Mouse (Mus musculus) limb, embryonic 10.5 days (tissue): ENCODE results near the gene Phldb1. TPM values are rescaled to one million over a fixed set of nuclear protein-coding genes. Genes with fewer than 3 reads are reported as not detected.
A peak's percentile ranks its signal among the peaks of the same experiment; 100 is the strongest.

Experiments
- DNase-seq: peaks from one replicate; pipeline ENCODE4 v3.0.0-alpha.2; 2017; ENCODE audit warnings: low spot score
- H3K27ac ChIP-seq: fragments of 300-500 bp; sonication (generic); 2 replicates; pipeline ENCODE4 v1.5.1; 2016; ENCODE audit warnings: mild to moderate bottlenecking
- H3K27me3 ChIP-seq: fragments of 300-500 bp; sonication (generic); 2 replicates; pipeline ENCODE4 v1.6.1; 2016; ENCODE audit warnings: low read depth, mild to moderate bottlenecking; ENCODE audit not compliant: poor library complexity, severe bottlenecking
- H3K36me3 ChIP-seq: fragments of 300-500 bp; sonication (generic); 2 replicates; pipeline ENCODE4 v1.6.1; 2016; ENCODE audit warnings: mild to moderate bottlenecking, moderate library complexity
- H3K4me1 ChIP-seq: fragments of 300-500 bp; sonication (generic); 2 replicates; pipeline ENCODE4 v1.6.1; 2016
- H3K4me3 ChIP-seq: fragments of 300-500 bp; sonication (generic); 2 replicates; pipeline ENCODE4 v1.5.1; 2016; ENCODE audit warnings: mild to moderate bottlenecking, moderate library complexity
- H3K9me3 ChIP-seq: fragments of 300-500 bp; sonication (generic); replicated peaks from 2 replicates; pipeline ENCODE4 v1.6.1; 2016; ENCODE audit warnings: mild to moderate bottlenecking
- WGBS: fragments of 180-500 bp; shearing (Covaris S2); methylation state at CpG from one replicate; pipeline ENCODE4 v1.1.7; 2016; 5-methylcytosine and 5-hydroxymethylcytosine counted together
- polyA plus RNA-seq: library from polyadenylated mRNA; unstranded; fragments of >200 nt; fragmentation: Nextera tagmentation; extraction: Ambion mirVana; gene quantifications from 2 replicates; pipeline ENCODE4 v1.2.1, GENCODE M21; 2016

The Phldb1 gene
- polyA plus RNA-seq, 1 experiment from 2014 or later = 55.9 TPM

GRCm38 (mm10) chr9:44713080-44713479 is 21.9 kb downstream of the Phldb1 start:
- Histone ChIP-seq H3K4me3 (no peak overlapping the region), H3K36me3 (peaks cover 96% of the 10 kb centered on the region), H3K27me3 (peaks cover 2% of the 10 kb centered on the region; the same call in 1 of the 2 replicates), H3K9me3 (no peaks in the 10 kb centered on the region), H3K27ac (no peak overlapping the region), H3K4me1 (peaks cover 20% of the 10 kb centered on the region)
- DNase-seq = no peak
- 86% methylated on average over 6 of the region's 6 CpGs for WGBS

- H3K9me3 ChIP-seq = no peaks in the 10 kb centered on the region
- no peak for DNase-seq
- H3K27me3 ChIP-seq = peaks cover 14% of the 10 kb centered on the region
- H3K4me3 ChIP-seq = no peak overlapping the region
- H3K27ac ChIP-seq = no peak overlapping the region
- H3K4me1 ChIP-seq = peaks cover 23% of the 10 kb centered on the region
- H3K36me3 ChIP-seq = peaks cover 96% of the 10 kb centered on the region
- 61% methylated on average over 17 of the region's 17 CpGs for WGBS
Observed at GRCm38 (mm10) chr9:44711602-44712001, 23.4 kb downstream of the Phldb1 start.

- Histone ChIP-seq H3K27ac (no peak overlapping the region), H3K9me3 (no peaks in the 10 kb centered on the region), H3K36me3 (peaks cover 96% of the 10 kb centered on the region), H3K27me3 (peaks cover 14% of the 10 kb centered on the region), H3K4me3 (no peak overlapping the region), H3K4me1 (peaks cover 23% of the 10 kb centered on the region)
- DNase-seq = no peak
- 88% methylated on average over 5 of the region's 5 CpGs for WGBS
Observed at GRCm38 (mm10) chr9:44710213-44710612, 24.8 kb downstream of the Phldb1 start.

- no peaks in the 10 kb centered on the region for H3K9me3 ChIP-seq
- peaks cover 23% of the 10 kb centered on the region for H3K4me1 ChIP-seq
- peaks cover 14% of the 10 kb centered on the region for H3K27me3 ChIP-seq
- H3K4me3 ChIP-seq = peak overlapping the region; percentile 53; the same call in 1 of the 2 replicates
- peak; percentile 57 for DNase-seq
- H3K36me3 ChIP-seq = peaks cover 96% of the 10 kb centered on the region
- WGBS = 43% methylated on average over 2 of the region's 2 CpGs
- 0 out of 2 replicates have a peak overlapping the region, but pooled peaks have one; percentile 85 for H3K27ac ChIP-seq
Observed at GRCm38 (mm10) chr9:44709600-44709999, 25.4 kb downstream of the Phldb1 start.

GRCm38 (mm10) chr9:44708925-44709324 is 26.1 kb downstream of the Phldb1 start:
- peaks cover 14% of the 10 kb centered on the region for H3K27me3 ChIP-seq
- DNase-seq = peak; percentile 49
- peaks cover 96% of the 10 kb centered on the region for H3K36me3 ChIP-seq
- 13% methylated on average over 6 of the region's 6 CpGs for whole genome bisulfite sequencing
- H3K9me3 ChIP-seq = no peaks in the 10 kb centered on the region
- peak overlapping the region; percentile 85 for H3K27ac ChIP-seq
- H3K4me3 ChIP-seq = peak overlapping the region; percentile 53
- peaks cover 23% of the 10 kb centered on the region for H3K4me1 ChIP-seq

GRCm38 (mm10) chr9:44708429-44708765 is 26.6 kb downstream of the Phldb1 start:
- Histone ChIP-seq H3K27me3 (peaks cover 14% of the 10 kb centered on the region), H3K27ac (peak overlapping the region; percentile 85), H3K4me3 (peak overlapping the region; percentile 53), H3K36me3 (peaks cover 96% of the 10 kb centered on the region), H3K4me1 (peaks cover 23% of the 10 kb centered on the region), H3K9me3 (no peaks in the 10 kb centered on the region)
- peak; percentile 83 for DNase-seq
- WGBS = 3% methylated on average over 23 of the region's 24 CpGs

GRCm38 (mm10) chr9:44707749-44708428 is 27.1 kb downstream of the Phldb1 start:
- H3K27ac ChIP-seq = peak overlapping the region; percentile 85
- no peaks in the 10 kb centered on the region for H3K9me3 ChIP-seq
- WGBS = 14% methylated on average over 28 of the region's 28 CpGs
- H3K36me3 ChIP-seq = peaks cover 96% of the 10 kb centered on the region
- peaks cover 14% of the 10 kb centered on the region for H3K27me3 ChIP-seq
- peaks cover 23% of the 10 kb centered on the region for H3K4me1 ChIP-seq
- H3K4me3 ChIP-seq = peak overlapping the region; percentile 53
- peak; percentile 47 for DNase-seq

- no peaks in the 10 kb centered on the region for H3K4me1 ChIP-seq
- H3K27ac ChIP-seq = no peak overlapping the region
- H3K27me3 ChIP-seq = no peaks in the 10 kb centered on the region
- 89% methylated on average over 5 of the region's 5 CpGs for WGBS
- H3K9me3 ChIP-seq = no peaks in the 10 kb centered on the region
- H3K4me3 ChIP-seq = no peak overlapping the region
- H3K36me3 ChIP-seq = peaks cover 100% of the 10 kb centered on the region
- DNase-seq = no peak
Observed at GRCm38 (mm10) chr9:44699730-44700129, 35.3 kb downstream of the Phldb1 start.

GRCm38 (mm10) chr9:44699196-44699595 is 35.8 kb downstream of the Phldb1 start:
- Histone ChIP-seq H3K27me3 (no peaks in the 10 kb centered on the region), H3K4me3 (no peak overlapping the region), H3K27ac (no peak overlapping the region), H3K4me1 (no peaks in the 10 kb centered on the region), H3K9me3 (no peaks in the 10 kb centered on the region), H3K36me3 (peaks cover 100% of the 10 kb centered on the region)
- DNase-seq = no peak
- 91% methylated on average over 10 of the region's 10 CpGs for WGBS

- Histone ChIP-seq H3K9me3 (no peaks in the 10 kb centered on the region), H3K36me3 (peaks cover 100% of the 10 kb centered on the region), H3K27me3 (no peaks in the 10 kb centered on the region), H3K4me1 (no peaks in the 10 kb centered on the region), H3K27ac (no peak overlapping the region; the same call in 1 of the 2 replicates), H3K4me3 (no peak overlapping the region)
- WGBS = 95% methylated on average over 16 of the region's 16 CpGs
- DNase-seq = no peak
Observed at GRCm38 (mm10) chr9:44697866-44698265, 37.1 kb downstream of the Phldb1 start.

GRCm38 (mm10) chr9:44693071-44693470 is 41.9 kb downstream of the Phldb1 start:
- WGBS = 85% methylated on average over 11 of the region's 11 CpGs

GRCm38 (mm10) chr9:44691671-44692520 is 43.1 kb downstream of the Phldb1 start:
- WGBS = 77% methylated on average over 21 of the region's 21 CpGs
- no peak overlapping the region for H3K27ac ChIP-seq

More at GRCm38 (mm10) chr9:44693071-44693470, 41.9 kb downstream of the Phldb1 start:
- no peaks in the 10 kb centered on the region for H3K9me3 ChIP-seq
- H3K4me1 ChIP-seq = peaks cover 6% of the 10 kb centered on the region; the same call in 1 of the 2 replicates
- H3K36me3 ChIP-seq = peaks cover 97% of the 10 kb centered on the region
- H3K4me3 ChIP-seq = no peak overlapping the region
- DNase-seq = no peak
- no peak overlapping the region for H3K27ac ChIP-seq
- H3K27me3 ChIP-seq = no peaks in the 10 kb centered on the region

GRCm38 (mm10) chr9:44690641-44691040 is 44.4 kb downstream of the Phldb1 start:
- Histone ChIP-seq H3K4me3 (no peak overlapping the region), H3K27me3 (no peaks in the 10 kb centered on the region), H3K27ac (no peak overlapping the region), H3K9me3 (no peaks in the 10 kb centered on the region), H3K4me1 (peaks cover 16% of the 10 kb centered on the region), H3K36me3 (peaks cover 92% of the 10 kb centered on the region)
- 42% methylated on average over 7 of the region's 7 CpGs for WGBS
- no peak for DNase-seq

More at GRCm38 (mm10) chr9:44691671-44692520, 43.1 kb downstream of the Phldb1 start:
- Histone ChIP-seq H3K4me1 (peaks cover 6% of the 10 kb centered on the region; the same call in 1 of the 2 replicates), H3K27me3 (no peaks in the 10 kb centered on the region), H3K9me3 (no peaks in the 10 kb centered on the region), H3K36me3 (peaks cover 97% of the 10 kb centered on the region), H3K4me3 (no peak overlapping the region)
- no peak for DNase-seq
